ENCODE assay signal across 8 mouse cellular contexts in the genomic region with DNA sequence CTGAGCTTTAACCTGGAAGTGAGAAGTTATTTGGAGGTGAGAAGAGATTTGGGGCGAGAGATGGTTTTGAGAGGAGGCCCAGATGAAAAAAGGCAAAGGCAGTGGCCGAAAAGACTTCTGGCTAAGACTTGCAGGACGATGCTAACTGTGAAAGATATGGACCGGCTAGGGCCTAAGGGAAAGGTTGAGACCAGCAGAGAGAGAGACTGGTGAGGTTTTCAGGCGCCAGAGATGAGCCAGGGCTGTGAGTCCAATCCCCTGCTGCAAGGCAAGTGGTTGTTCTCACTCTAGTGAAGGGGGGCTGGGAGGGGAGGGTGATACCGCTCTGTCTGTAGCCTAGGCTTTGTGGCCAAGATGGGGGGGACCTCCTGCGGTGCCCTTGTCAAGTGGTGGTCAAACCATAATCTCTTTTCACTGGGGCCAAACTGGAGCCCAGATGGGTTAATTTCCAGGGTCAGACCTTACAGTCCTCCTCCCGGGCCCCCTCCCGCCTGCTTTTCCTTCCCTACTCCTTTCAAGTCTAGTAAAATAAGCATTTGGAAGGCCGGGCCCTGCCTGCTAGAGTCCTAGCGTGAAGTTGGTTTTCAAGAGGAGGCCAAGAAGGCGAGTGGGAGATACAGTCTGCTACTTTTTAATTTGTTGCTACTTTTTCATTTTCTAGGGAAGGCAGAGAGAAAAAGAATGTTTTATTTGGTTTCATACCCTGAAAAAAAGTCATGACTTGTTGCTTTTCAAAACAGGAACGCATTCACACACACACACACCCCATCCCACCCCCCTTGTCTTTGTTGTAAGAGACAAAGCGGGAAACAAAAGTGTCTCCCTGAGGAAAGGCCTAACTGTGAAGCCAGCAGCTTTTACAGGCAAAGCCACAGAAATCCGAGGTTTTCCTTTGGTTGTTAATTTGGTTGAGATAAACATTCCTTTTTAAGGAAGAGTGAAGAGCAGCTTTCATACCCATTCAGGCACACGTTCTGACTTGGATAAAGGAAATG. TPM values are rescaled to one million over a fixed set of nuclear protein-coding genes. Genes with fewer than 3 reads are reported as not detected.
DNase-seq lines count a peak whose midpoint lies in the region; ATAC-seq and TF ChIP-seq lines count a peak whose summit lies in the region.

No protein-coding gene starts in this region.

- DNase-seq in gastrocnemius, adult 2 months, result peak; percentile 57
- DNase-seq in gastrocnemius, postnatal 25 days, result no peak
- DNase-seq in ZHBTc4 (ENCODE audit: low read depth, low spot score), result peak; percentile 50
- peak; percentile 33 for DNase-seq in kidney, postnatal 14 days
- DNase-seq in layer of hippocampus, adult 9-11 months, result no peak

- intact Hi-C loops in gastrocnemius, adult 2 months (cut with DNase I), result loop anchor here (5.0 to 10.0 kb wide), 3 partner anchors 143 to 240 kb away; partner anchors contain the start of gene Nop58

- H3K36me3 ChIP-seq in embryonic facial prominence, embryonic 15.5 days, result no peaks in the 10 kb centered on the region
- no peaks in the 10 kb centered on the region for H3K36me3 ChIP-seq in midbrain, embryonic 15.5 days (replicated peaks)

- no peaks in the 10 kb centered on the region for H3K27me3 ChIP-seq in embryonic facial prominence, embryonic 15.5 days
- peaks cover 22% of the 10 kb centered on the region for H3K27me3 ChIP-seq in midbrain, embryonic 15.5 days (replicated peaks)

- ATAC-seq in embryonic facial prominence, embryonic 15.5 days (ENCODE audit: insufficient number of reproducible peaks, low FRiP score, low TSS enrichment, low read depth), result no peak
- no peak for ATAC-seq in midbrain, embryonic 15.5 days (replicated peaks)
- ATAC-seq in activated CD4-positive, CD25-positive, alpha-beta regulatory T cell, adult 4 months, result no peak

- H3K4me2 ChIP-seq in embryonic facial prominence, embryonic 15.5 days (replicated peaks), result peak overlapping the region; percentile 84
- peak overlapping the region; percentile 91 for H3K4me2 ChIP-seq in midbrain, embryonic 15.5 days

- H3K4me1 ChIP-seq in embryonic facial prominence, embryonic 15.5 days, result peaks cover 66% of the 10 kb centered on the region
- H3K4me1 ChIP-seq in midbrain, embryonic 15.5 days, result peaks cover 65% of the 10 kb centered on the region

- peak overlapping the region; percentile 94 for H3K27ac ChIP-seq in gastrocnemius, adult 2 months
- H3K27ac ChIP-seq in embryonic facial prominence, embryonic 15.5 days (replicated peaks), result peak overlapping the region; percentile 99
- H3K27ac ChIP-seq in midbrain, embryonic 15.5 days, result peak overlapping the region; percentile 56

- H3K4me3 ChIP-seq in gastrocnemius, adult 2 months, result peak overlapping the region; percentile 95
- H3K4me3 ChIP-seq in embryonic facial prominence, embryonic 15.5 days (replicated peaks), result peak overlapping the region; percentile 61
- H3K4me3 ChIP-seq in midbrain, embryonic 15.5 days, result peak overlapping the region; percentile 52

- peak overlapping the region; percentile 57 for H3K9ac ChIP-seq in embryonic facial prominence, embryonic 15.5 days
- peak overlapping the region; percentile 41; the same call in 1 of the 2 replicates for H3K9ac ChIP-seq in midbrain, embryonic 15.5 days

- no peaks in the 10 kb centered on the region for H3K9me3 ChIP-seq in embryonic facial prominence, embryonic 15.5 days (replicated peaks)
- no peaks in the 10 kb centered on the region for H3K9me3 ChIP-seq in midbrain, embryonic 15.5 days

- 4% methylated on average over 16 of the region's 16 CpGs for WGBS in embryonic facial prominence, embryonic 15.5 days
- 10% methylated on average over 16 of the region's 16 CpGs for WGBS in midbrain, embryonic 15.5 days

- no peak for TF ChIP-seq CTCF in gastrocnemius, adult 2 months (IDR thresholded peaks at IDR 0.05)

RNA-seq across cellular contexts. Expression of gene Fzd7, which starts 2.9 kb away (rescaled TPM):
- total RNA-seq in gastrocnemius, adult 2 months (2021), result 10 to 100 TPM; 21.6 to 42.4 TPM
- total RNA-seq in gastrocnemius, postnatal 25 days (2021), result 10 to 100 TPM; 17.3 to 24.8 TPM
- polyA plus RNA-seq in embryonic facial prominence, embryonic 15.5 days (2015; fragmentation: Nextera tagmentation; extraction: Ambion mirVana), result 11.9 TPM in 2 replicates
- polyA plus RNA-seq in midbrain, embryonic 15.5 days (2015; fragmentation: Nextera tagmentation; extraction: Ambion mirVana), result 3.0 and 3.3 TPM in 2 replicates
- not detected for polyA plus RNA-seq in activated CD4-positive, CD25-positive, alpha-beta regulatory T cell, adult 4 months (2017; shearing (Covaris generic))

RNA-seq across cellular contexts. Expression of gene Gm973, which starts 31.0 kb away (rescaled TPM):
- 1 to 10 TPM in 1 of 2 experiments, under 1 TPM in 1; 0.75 to 1.7 TPM for total RNA-seq in gastrocnemius, adult 2 months (2021)
- total RNA-seq in gastrocnemius, postnatal 25 days (2021), result under 1 TPM; 0.21 to 0.23 TPM
- 9.0 and 13.4 TPM in 2 replicates for polyA plus RNA-seq in embryonic facial prominence, embryonic 15.5 days (2015; fragmentation: Nextera tagmentation; extraction: Ambion mirVana)
- polyA plus RNA-seq in midbrain, embryonic 15.5 days (2015; fragmentation: Nextera tagmentation; extraction: Ambion mirVana), result 10.9 and 14.8 TPM in 2 replicates
- polyA plus RNA-seq in activated CD4-positive, CD25-positive, alpha-beta regulatory T cell, adult 4 months (2017; shearing (Covaris generic)), result not detected

Comparison
In these comparisons a context has a peak if more than half of its experiments do, and no peak if none do; other contexts are left out.
1. DNase-seq: peak in gastrocnemius, adult 2 months (single experiment), ZHBTc4 (single experiment) and kidney, postnatal 14 days (single experiment); none in gastrocnemius, postnatal 25 days (single experiment) and layer of hippocampus, adult 9-11 months (single experiment).
2. Peak in every context shown above with its lines, with median percentiles within 50 percentile points of each other: H3K27ac ChIP-seq and H3K4me3 ChIP-seq.